Mouse (Mus musculus): ENCODE data around the gene Pi4kb. TPM values are rescaled to one million over a fixed set of nuclear protein-coding genes. Genes with fewer than 3 reads are reported as not detected.

Pi4kb gene
- polyA plus RNA-seq, 1 experiment from 2014 or later = 24.8 TPM

- H3K27ac ChIP-seq (ENCODE audit: low read depth) = no peak overlapping the region
- WGBS = 61% methylated on average over 3 of the region's 3 CpGs
Measured at GRCm38 (mm10) chr3:95047914-95048313, 73.4 kb downstream of the Pi4kb start.

GRCm38 (mm10) chr3:95052959-95053358 lies 78.4 kb downstream of the Pi4kb start:
- Histone ChIP-seq H3K36me3 (ENCODE audit: control insufficient read depth, insufficient read depth, low read length) (peaks cover 4% of the 10 kb centered on the region; the same call in 1 of the 2 replicates), H3K4me3 (ENCODE audit: low read depth, low read length) (no peak overlapping the region), H3K9ac (ENCODE audit: low read length) (no peak overlapping the region), H3K27ac (ENCODE audit: low read depth) (no peak overlapping the region), H3K27me3 (replicated peaks; ENCODE audit: control insufficient read depth, insufficient read depth, low read length) (no peaks in the 10 kb centered on the region), H3K4me1 (replicated peaks; ENCODE audit: control insufficient read depth, insufficient read depth, low read length) (peaks cover 7% of the 10 kb centered on the region; the same call in 1 of the 2 replicates), H3K9me3 (ENCODE audit: control insufficient read depth, low read length) (no peaks in the 10 kb centered on the region), H3K4me2 (ENCODE audit: low read length) (no peak overlapping the region)
- 44% methylated on average over 1 of the region's 1 CpGs for WGBS
- ATAC-seq (replicated peaks; ENCODE audit: low FRiP score, low TSS enrichment, low read depth) = no peak
- peak; percentile 54 for DNase-seq (ENCODE audit: low spot score)

More at GRCm38 (mm10) chr3:95047914-95048313, 73.4 kb downstream of the Pi4kb start:
- Histone ChIP-seq H3K36me3 (ENCODE audit: control insufficient read depth, insufficient read depth, low read length) (no peaks in the 10 kb centered on the region), H3K9me3 (ENCODE audit: control insufficient read depth, low read length) (no peaks in the 10 kb centered on the region), H3K4me2 (ENCODE audit: low read length) (no peak overlapping the region), H3K4me3 (ENCODE audit: low read depth, low read length) (no peak overlapping the region), H3K4me1 (replicated peaks; ENCODE audit: control insufficient read depth, insufficient read depth, low read length) (0 out of 2 replicates have a peak, but pooled peaks cover under 1% of the 10 kb centered on the region), H3K9ac (ENCODE audit: low read length) (no peak overlapping the region), H3K27me3 (replicated peaks; ENCODE audit: control insufficient read depth, insufficient read depth, low read length) (no peaks in the 10 kb centered on the region)
- ATAC-seq (replicated peaks; ENCODE audit: low FRiP score, low TSS enrichment, low read depth) (no peak), DNase-seq (ENCODE audit: low spot score) (no peak)

- H3K9ac ChIP-seq (ENCODE audit: low read length) = no peak overlapping the region
- no peaks in the 10 kb centered on the region for H3K27me3 ChIP-seq (replicated peaks; ENCODE audit: control insufficient read depth, insufficient read depth, low read length)
- DNase-seq (ENCODE audit: low spot score) (peak; percentile 60), ATAC-seq (replicated peaks; ENCODE audit: low FRiP score, low TSS enrichment, low read depth) (0 out of 2 replicates have a peak, but pooled peaks have one; percentile 4)
- no peak overlapping the region for H3K27ac ChIP-seq (ENCODE audit: low read depth)
- peaks cover 7% of the 10 kb centered on the region; the same call in 1 of the 2 replicates for H3K4me1 ChIP-seq (replicated peaks; ENCODE audit: control insufficient read depth, insufficient read depth, low read length)
- H3K4me3 ChIP-seq (ENCODE audit: low read depth, low read length) = no peak overlapping the region
- no peaks in the 10 kb centered on the region for H3K9me3 ChIP-seq (ENCODE audit: control insufficient read depth, low read length)
- 41% methylated on average over 3 of the region's 3 CpGs for WGBS
- H3K36me3 ChIP-seq (ENCODE audit: control insufficient read depth, insufficient read depth, low read length) = peaks cover 11% of the 10 kb centered on the region; the same call in 1 of the 2 replicates
- H3K4me2 ChIP-seq (ENCODE audit: low read length) = no peak overlapping the region
Measured at GRCm38 (mm10) chr3:95053701-95054100, 79.2 kb downstream of the Pi4kb start.

- Histone ChIP-seq H3K9me3 (ENCODE audit: control insufficient read depth, low read length) (no peaks in the 10 kb centered on the region), H3K4me3 (ENCODE audit: low read depth, low read length) (no peak overlapping the region), H3K27me3 (replicated peaks; ENCODE audit: control insufficient read depth, insufficient read depth, low read length) (no peaks in the 10 kb centered on the region), H3K27ac (ENCODE audit: low read depth) (peak overlapping the region; percentile 64; the same call in 1 of the 2 replicates), H3K9ac (ENCODE audit: low read length) (no peak overlapping the region), H3K36me3 (ENCODE audit: control insufficient read depth, insufficient read depth, low read length) (peaks cover 20% of the 10 kb centered on the region), H3K4me2 (ENCODE audit: low read length) (no peak overlapping the region), H3K4me1 (replicated peaks; ENCODE audit: control insufficient read depth, insufficient read depth, low read length) (peaks cover 7% of the 10 kb centered on the region; the same call in 1 of the 2 replicates)
- ATAC-seq (replicated peaks; ENCODE audit: low FRiP score, low TSS enrichment, low read depth) (peak; percentile 49), DNase-seq (ENCODE audit: low spot score) (peak; percentile 67)
- 12% methylated on average over 10 of the region's 10 CpGs for WGBS
Measured at GRCm38 (mm10) chr3:95054481-95055260, 80.1 kb downstream of the Pi4kb start.

GRCm38 (mm10) chr3:95056275-95056674 lies 81.7 kb downstream of the Pi4kb start:
- no peak for ATAC-seq (replicated peaks; ENCODE audit: low FRiP score, low TSS enrichment, low read depth)
- H3K9me3 ChIP-seq (ENCODE audit: control insufficient read depth, low read length) = no peaks in the 10 kb centered on the region
- WGBS = 62% methylated on average over 7 of the region's 7 CpGs
- peaks cover 36% of the 10 kb centered on the region for H3K36me3 ChIP-seq (ENCODE audit: control insufficient read depth, insufficient read depth, low read length)
- H3K4me3 ChIP-seq (ENCODE audit: low read depth, low read length) = no peak overlapping the region
- DNase-seq (ENCODE audit: low spot score) = peak; percentile 55
- H3K9ac ChIP-seq (ENCODE audit: low read length) = no peak overlapping the region
- no peaks in the 10 kb centered on the region for H3K27me3 ChIP-seq (replicated peaks; ENCODE audit: control insufficient read depth, insufficient read depth, low read length)
- H3K4me1 ChIP-seq (replicated peaks; ENCODE audit: control insufficient read depth, insufficient read depth, low read length) = peaks cover 7% of the 10 kb centered on the region; the same call in 1 of the 2 replicates
- H3K27ac ChIP-seq (ENCODE audit: low read depth) = no peak overlapping the region
- H3K4me2 ChIP-seq (ENCODE audit: low read length) = no peak overlapping the region

Small RNA genes within 50 kb of the gene (microRNA-seq; reads per million reads assigned to microRNA genes)
- 0.25 reads per million for gene Mir7013

Other genes with a start within 250 kb of the Pi4kb start
- 38.9 and 41.9 TPM in 2 replicates for gene Cgn, start 188.2 kb upstream of the Pi4kb start, polyA plus RNA-seq (2014; fragmentation: Nextera tagmentation; extraction: Ambion mirVana)
- gene Pogz, start 137.2 kb upstream of the Pi4kb start, polyA plus RNA-seq (2014; fragmentation: Nextera tagmentation; extraction: Ambion mirVana) = 19.6 and 19.9 TPM in 2 replicates
- gene Psmb4, start 87.8 kb upstream of the Pi4kb start, polyA plus RNA-seq (2014; fragmentation: Nextera tagmentation; extraction: Ambion mirVana) = 354 and 364 TPM in 2 replicates
- gene Selenbp1, start 41.7 kb upstream of the Pi4kb start, polyA plus RNA-seq (2014; fragmentation: Nextera tagmentation; extraction: Ambion mirVana) = 74.2 and 74.5 TPM in 2 replicates
- gene Rfx5, start 20.7 kb upstream of the Pi4kb start, polyA plus RNA-seq (2014; fragmentation: Nextera tagmentation; extraction: Ambion mirVana) = 9.7 and 10.1 TPM in 2 replicates
- gene Zfp687, start 40.7 kb downstream of the Pi4kb start, polyA plus RNA-seq (2014; fragmentation: Nextera tagmentation; extraction: Ambion mirVana) = 23.9 and 27.8 TPM in 2 replicates
- 237 and 260 TPM in 2 replicates for gene Psmd4, start 67.9 kb downstream of the Pi4kb start, polyA plus RNA-seq (2014; fragmentation: Nextera tagmentation; extraction: Ambion mirVana)
- 12.5 and 16.0 TPM in 2 replicates for gene Pip5k1a, start 132.2 kb downstream of the Pi4kb start, polyA plus RNA-seq (2014; fragmentation: Nextera tagmentation; extraction: Ambion mirVana)
- gene Vps72, start 136.3 kb downstream of the Pi4kb start, polyA plus RNA-seq (2014; fragmentation: Nextera tagmentation; extraction: Ambion mirVana) = 143 and 149 TPM in 2 replicates
- 0.91 and 1.7 TPM in 2 replicates for gene Tmod4, start 149.7 kb downstream of the Pi4kb start, polyA plus RNA-seq (2014; fragmentation: Nextera tagmentation; extraction: Ambion mirVana)
- gene Scnm1, start 159.3 kb downstream of the Pi4kb start, polyA plus RNA-seq (2014; fragmentation: Nextera tagmentation; extraction: Ambion mirVana) = 70.3 and 72.9 TPM in 2 replicates
- 8.0 and 10.1 TPM in 2 replicates for gene Lysmd1, start 159.4 kb downstream of the Pi4kb start, polyA plus RNA-seq (2014; fragmentation: Nextera tagmentation; extraction: Ambion mirVana)
- gene Tnfaip8l2, start 167.6 kb downstream of the Pi4kb start, polyA plus RNA-seq (2014; fragmentation: Nextera tagmentation; extraction: Ambion mirVana) = 3.2 TPM in 2 replicates
- 4.8 and 5.3 TPM in 2 replicates for gene Sema6c, start 185.7 kb downstream of the Pi4kb start, polyA plus RNA-seq (2014; fragmentation: Nextera tagmentation; extraction: Ambion mirVana)
- 10.8 and 10.9 TPM in 2 replicates for gene Gabpb2, start 243.2 kb downstream of the Pi4kb start, polyA plus RNA-seq (2014; fragmentation: Nextera tagmentation; extraction: Ambion mirVana)

Data from intestine, embryonic 14.5 days (tissue).